Mouse (Mus musculus) kidney, adult 18-20 months (tissue): ENCODE results near the gene Als2.
A peak's percentile ranks its signal among the peaks of the same experiment; 100 is the strongest.

Experiments used
- DNase-seq: peaks from one replicate; pipeline ENCODE4 v3.0.0; 2021

Als2 gene

DNA sequence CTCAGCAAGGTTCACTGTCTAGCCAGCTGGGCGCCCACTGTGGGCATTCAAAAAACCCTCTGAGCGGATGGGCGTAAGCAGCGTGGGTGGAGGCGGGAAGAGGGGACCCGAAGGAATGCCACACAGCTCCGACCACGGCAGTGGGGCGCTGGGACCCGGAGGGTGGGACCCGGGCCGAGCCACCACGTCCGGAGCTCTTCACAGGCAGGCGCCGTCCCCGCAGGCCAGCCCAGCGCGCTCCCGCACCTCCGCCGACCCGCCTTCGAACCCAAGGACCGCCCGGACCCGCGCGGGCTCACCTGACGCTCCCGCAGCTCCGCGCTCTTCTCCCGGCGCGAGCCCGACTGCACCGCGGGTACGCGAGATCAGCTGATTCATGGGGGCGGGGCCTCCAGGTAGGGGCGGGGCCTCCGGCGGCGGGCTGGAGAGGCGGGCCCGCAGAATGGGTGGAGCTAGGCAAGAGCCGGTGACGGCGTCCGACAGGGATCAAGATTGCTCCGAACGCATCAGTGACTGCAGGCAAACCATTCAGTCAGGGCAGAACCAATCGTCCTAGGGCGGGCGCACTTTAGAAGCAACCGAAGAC, at the start of gene Als2:
Gene Als2, minus strand, starts transcription at position 376 of the 586 bp plus-strand sequence.
- peak; percentile 99 for DNase-seq

DNA sequence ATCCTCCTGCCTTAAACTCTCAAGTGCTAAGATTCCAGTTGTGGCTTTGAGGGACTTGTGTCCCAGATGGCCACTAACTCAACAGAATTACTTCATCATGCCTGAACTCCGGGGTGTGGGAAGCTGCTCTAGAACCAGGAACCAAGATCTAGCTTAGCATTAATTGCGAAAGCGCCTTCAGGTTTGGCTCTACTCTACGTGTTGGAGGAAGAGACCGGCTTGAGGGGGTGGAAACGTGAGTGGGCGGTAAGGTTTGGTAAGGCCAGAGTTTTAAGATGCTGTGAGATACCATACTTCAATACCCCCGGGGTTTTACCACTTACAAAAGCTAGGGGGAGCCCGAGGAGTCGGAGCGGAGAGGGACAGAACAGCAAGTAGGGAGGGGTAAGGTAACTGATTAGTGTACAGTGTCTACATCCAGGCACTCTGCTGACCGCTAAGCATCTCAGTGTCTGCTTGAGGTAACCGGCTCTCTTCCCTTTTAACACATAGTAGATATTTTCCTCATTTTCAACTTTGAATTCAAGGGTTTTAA, 49.4 kb upstream of the Als2 start:
- DNase-seq = no peak

DNA sequence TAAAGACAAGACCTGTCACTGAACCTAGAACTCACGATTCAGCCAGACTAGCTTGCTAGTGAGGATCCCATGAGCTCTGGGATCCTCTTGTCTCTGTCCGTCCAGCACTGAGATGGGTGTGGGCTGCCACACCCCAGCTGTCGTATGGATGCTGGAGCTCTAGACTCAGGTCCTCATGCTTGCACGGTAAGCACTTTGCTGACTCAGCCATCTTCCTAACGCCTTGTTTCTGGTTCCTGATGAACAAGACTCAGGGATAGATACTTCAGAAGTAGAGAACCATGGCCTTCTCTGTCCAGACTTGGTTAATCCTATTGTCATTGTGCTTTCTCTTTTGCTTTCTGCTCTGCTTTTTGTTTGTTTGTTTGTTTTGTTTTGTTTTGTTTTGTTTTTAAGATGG, 48.8 kb upstream of the Als2 start:
- DNase-seq = no peak

DNA sequence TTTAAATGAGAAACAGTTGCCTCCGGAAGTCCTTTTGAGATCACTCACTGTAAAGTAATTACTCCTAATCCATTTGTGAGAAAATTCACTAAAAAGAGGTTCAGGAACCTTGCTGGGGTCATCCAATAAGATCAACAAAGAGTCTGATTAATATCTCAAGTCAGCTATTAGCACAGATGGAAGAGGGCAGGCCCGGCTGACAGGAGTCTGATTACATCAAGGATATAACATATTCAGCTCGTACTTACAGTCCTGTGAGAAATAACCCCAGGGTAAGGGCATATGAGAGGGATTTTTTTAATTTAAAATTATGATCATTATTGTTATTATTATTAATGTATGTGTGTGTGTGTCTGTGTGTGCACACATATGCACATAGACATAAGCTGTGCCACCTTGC, 35.2 kb upstream of the Als2 start:
- DNase-seq = no peak

DNA sequence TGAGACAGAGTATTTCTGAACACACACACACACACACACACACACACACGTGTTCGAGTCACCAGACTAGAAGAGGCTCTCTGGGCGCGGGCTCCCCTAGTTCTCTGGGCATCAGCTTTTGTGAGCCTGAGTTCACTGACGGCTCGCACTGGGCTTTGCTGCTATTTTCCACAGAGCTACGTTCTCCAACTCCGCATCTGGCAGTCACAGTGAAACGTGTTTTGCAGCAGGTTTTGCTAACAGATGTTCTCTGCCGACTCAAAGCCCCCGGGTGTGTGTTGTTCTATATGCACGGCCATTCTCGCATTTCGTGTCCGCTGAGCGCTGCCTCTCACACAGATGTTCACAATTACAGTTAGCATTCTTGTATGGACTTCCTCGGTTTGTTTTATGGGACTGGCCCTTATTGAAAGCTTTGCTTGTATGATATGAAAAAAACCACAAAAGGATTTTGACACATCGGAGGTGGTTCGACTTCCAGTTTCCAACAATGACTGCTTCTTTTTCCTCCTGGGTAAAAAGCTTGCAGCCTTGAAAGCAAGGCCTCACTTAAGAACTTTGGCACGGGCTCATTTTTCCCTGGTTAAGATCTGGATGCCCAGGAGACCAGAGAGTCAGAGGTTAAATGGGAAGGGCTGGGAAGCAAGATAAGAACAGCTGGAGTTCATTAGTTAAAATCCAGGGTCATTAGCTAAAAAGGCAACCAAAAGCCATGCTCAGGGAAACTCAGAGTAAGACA, 33.1 kb upstream of the Als2 start:
- no peak for DNase-seq

DNA sequence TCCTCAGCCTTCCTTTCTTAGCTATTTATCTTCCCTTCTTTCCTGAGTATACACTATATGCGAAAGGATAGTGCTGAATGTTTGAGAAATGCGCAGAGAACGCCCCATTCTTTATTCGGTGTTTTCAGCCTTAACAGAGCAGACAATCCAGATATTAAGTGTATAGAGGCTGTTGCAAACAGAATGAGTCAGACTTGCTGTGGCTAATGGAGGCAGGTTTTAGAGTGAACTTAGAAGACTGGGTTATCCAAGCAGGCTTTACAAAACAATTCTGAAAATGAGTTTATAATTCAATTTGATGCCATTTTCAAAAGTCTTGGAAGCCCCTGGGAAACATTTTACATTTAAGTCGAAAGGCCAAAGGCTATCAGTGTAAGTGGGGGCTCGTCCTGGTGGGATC, 32.4 kb upstream of the Als2 start:
- no peak for DNase-seq

DNA sequence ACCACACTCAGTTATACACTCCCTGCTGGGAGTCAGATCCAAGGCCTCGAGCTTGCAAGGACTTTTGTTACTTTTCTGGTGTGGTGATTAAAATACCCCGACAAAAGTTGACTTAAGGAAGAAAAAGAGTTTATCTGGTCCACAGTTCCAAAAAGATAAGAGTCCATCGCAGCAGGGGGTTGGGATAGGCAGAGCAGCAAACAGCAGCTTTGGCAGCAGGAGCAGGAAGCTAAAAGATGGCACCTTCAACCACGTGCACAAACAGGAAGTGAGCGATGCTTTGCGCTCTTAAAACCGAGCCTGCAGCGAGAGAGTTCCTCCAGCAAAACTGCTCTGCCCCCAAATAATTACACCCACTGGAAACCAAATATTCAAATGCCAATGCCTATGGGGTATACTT, 31.9 kb upstream of the Als2 start:
- DNase-seq = no peak

DNA sequence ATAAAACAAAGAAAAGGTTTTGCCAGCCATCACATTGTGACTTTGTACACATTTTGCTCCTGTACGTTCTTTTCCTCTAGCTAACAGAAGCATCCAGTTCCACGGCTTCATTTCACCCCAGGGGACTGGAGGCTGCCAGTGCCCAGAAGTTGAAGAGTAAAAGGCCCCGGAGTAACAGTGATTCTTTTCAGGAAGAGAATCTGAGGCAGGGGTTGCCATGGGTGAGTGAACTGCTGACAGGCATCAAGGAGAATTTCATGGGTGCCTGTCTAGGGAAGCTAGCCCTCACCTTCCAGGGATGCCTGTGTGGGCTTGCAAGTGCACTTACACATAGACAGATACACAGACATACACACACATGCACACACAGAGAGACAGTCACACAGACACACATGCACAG, 20.7 kb upstream of the Als2 start:
- no peak for DNase-seq

DNA sequence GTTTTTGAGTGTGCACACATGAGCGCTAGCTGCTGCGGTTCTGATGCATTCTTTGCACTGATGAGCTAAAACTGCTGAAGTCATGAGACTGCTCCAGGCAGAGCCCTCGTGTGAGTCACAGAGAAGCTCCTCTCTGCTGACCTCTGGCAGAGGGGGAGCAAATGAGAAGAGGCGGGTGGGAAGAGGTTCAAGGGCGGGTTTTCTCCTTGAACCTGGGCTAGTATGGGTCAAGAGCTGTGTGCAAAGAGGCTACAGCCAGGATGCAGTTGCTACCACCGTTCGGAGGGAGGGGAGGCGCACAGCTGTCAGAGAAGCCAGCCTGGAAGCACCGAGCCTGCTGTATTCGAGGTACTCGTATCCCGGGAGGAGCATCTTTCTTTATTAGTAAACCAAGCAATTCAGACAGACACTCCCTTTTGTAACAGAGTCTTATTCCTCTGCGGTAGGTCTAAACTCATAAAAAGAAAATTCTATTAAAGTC, 19.8 kb upstream of the Als2 start, which contains the start of gene Cdk15:
Gene Cdk15, plus strand, starts transcription at position 156 of the 481 bp plus-strand sequence.
- no peak for DNase-seq

DNA sequence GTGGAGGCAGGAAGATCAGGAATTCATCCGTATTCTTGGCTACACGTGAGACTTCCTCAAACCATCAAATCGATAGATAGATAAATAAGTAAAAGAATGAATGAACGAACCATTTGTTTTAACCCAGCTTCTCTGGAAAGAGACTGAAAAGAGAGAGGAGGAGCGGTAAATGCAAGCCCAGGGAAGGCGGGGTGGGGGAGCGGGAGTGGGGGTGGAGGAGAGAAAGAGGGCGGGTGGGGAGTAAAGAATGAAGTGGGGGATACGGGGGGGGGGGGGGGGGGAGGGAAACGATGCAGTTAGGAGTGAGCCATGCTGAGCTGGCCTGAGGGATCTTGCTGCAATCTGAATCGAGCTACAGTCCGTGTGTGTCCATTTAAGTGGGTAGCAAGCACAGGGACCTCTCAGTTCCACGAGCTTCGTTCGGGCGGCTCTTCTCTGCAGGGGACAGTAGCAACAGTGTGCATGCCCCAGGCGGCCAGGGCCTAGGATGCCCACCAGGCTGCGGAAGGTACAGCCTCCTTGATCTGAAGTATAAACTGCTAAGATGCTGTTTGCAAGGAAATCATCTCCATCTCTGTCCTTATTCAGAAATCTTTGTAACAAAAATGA, 16.4 kb upstream of the Als2 start:
- DNase-seq = no peak

DNA sequence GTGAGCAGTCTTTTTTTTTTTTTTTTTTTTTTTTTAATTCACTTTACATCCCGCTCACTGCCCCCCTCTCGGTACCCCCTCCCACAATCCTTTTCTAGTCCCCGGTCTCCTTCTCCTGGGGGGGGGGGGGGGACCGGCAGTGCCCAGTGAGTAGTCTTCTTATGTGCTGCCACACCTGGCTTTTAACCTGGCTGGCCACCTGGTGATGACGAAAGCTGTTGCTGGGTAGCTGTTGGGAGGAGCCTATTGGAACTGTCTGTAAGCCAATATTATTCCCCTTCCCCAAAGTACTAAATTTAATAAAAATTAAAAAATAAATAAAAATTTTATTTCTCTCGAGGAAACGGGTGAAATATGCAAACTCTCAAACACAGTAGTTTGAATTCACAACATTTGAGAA, 15.7 kb upstream of the Als2 start:
- peak; percentile 23 for DNase-seq

DNA sequence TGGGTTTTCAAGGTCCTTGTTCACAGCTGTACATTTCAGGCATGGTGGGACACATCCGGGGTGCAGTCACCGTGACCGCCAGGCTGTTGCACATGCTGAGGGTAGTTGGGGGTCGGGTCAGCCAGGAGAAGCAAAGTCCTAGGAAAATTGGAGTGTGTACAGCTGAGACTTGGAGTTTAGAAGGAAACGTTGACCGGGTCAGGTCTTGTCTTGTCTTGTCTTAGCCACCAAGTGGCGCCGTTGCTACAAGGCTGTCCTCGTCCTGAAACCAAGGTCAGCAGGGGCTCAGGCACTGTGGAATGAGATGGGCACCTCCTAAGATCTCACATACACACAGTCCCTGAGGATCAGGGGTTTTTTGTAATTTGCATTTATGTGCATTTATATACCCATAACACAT, 10.6 kb upstream of the Als2 start:
- DNase-seq = peak; percentile 52

DNA sequence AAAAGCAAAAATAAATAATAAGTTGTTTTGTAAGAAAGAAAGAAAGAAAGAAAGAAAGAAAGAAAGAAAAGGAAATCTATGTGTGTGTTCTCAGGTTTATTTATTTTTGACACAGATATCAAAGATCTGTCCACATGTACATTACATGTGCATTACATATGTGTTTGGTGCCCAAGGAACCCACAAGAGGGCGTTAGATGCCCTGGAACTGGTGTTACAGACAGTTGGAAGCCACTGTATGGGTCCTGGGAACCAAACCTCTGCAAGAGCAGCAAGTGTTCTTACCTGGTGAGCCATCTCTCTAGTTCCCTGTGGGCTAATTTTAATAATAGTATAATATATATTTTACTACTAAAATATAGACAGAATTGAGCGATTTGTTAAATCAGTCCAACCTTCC, 6.7 kb upstream of the Als2 start:
- no peak for DNase-seq

DNA sequence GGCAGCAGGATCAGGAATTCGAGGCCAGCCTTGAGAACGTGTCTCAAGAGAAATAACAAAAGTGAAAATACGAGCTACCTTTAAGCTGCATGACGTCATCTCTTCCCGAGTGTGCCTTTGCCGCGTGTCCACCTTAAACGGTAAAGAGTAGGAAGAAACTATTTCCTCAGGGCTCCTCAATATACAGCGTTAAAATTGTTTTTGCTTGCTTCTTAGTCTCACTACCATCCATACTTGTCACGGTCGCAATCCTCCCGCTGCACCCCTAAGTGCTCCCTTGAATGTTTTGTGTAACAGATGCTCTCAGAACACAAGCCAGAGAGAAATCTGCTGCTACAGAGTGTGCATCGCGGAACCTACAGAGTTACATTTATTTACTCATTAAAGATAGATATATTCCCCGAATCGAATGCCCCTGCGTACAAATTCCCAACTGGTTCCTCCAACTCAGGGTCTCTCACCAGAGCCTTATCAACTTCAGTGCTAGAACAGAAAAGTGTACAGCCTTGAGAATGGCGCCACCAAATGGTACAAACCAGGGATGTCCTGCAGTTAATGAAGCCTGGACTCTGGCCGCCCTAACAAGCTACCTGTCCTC, 682 bp upstream of the Als2 start:
- DNase-seq = peak; percentile 86

DNA sequence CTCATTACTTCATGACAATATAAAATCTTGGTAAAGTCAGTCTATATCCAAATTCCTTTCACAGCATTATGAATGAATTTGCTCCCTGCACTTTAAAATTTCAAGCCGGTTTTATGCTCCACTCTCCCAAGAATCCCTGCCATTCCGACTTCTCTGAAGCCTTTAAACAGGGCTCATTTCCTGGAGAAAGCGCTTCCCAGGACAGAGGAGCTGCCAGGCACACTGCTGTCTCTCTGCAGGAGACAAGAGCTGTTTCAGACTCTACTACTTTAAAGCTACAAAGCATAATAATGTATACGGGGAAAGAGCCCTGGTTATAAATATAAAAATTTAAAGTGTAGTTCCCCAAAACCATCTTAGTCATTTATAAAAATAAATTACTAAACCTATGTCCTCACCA, 7.8 kb downstream of the Als2 start:
- no peak for DNase-seq

DNA sequence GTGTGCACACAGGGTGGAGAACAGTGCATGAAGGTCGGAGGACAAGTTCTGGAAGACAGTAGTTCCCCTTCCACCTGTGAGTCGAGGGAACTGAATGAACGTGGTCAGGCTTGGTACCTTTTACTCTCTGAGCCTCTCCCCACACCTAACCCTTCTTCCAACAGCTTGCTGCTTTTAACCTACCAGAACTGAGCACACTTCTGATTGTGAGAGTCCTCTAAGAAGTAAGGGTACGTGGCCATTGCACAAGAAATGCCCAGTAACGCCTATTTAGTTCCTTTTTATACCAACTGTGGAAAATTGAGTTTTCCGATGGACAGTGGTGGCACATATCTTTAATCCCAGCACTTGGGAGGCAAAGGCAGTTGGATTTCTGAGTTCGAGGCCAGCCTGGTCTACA, 8.5 kb downstream of the Als2 start:
- no peak for DNase-seq

DNA sequence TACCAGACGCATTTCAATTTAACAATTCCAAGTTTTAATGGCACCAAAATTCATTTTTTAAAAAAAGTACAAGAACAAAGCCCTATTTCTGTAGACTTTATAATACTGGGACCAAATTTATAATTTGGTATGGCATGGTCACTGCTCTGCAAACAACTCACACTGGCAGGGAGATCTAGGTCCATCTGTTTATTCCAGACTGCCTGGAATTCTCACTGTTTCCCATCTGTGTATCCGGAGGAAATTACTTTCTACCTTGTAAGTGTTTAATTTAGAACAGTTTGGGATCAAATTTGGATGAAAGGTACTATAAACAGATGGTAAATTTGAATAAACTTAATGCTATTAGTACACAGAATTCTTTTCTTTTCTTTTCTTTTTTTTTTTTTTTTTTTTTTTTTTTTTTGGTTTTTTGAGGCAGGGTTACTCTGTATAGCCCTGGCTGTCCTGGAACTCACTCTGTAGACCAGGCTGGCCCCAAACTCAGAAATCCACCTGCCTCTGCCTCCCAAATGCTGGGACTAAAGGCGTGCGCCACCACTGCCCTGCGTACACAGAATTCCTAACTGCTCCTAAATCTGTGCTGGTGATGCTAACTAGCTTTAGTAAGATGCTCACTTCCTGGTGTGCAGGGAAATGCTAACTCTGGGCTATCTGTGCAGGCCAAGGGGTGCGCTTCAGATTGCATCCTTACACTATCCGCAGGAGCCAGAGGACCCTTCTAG, 14.8 kb downstream of the Als2 start:
- no peak for DNase-seq

DNA sequence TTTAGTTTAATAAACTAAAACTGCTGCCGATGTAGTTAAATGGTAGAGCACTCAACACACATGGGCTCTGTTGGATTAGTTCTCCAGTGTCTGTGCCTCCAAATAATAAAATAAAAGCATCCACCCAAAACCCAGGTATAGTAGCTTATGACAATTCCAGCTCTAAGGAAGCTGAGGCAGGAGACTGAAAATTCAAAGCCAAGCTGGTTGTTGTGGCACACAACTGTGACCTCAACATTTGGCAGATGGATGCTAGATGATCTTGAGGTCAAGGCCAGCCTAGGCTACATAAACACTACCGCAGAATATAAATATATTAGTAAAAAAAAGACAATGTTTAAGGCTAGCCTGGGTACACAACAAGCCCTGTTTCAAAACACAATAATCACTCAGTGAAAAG, 15.4 kb downstream of the Als2 start:
- no peak for DNase-seq

DNA sequence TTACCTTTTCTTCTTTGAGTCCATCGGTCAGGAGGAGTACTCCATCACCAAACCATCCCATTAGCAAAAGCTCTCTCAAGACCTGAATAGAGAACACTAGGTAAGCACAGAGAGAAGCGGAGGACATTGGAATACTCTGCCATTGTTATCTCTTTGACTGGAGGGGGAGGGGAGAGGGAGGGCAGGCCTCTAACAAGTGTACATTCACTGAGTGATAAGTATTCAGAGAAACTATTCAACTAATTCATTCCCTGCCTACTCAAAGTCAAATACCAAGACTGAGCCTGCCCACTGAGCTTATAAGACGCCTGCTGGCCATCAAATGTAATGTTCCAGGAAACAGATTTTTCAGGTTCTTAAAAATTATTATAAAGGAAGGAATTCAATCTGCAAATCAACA, 16.7 kb downstream of the Als2 start:
- no peak for DNase-seq

DNA sequence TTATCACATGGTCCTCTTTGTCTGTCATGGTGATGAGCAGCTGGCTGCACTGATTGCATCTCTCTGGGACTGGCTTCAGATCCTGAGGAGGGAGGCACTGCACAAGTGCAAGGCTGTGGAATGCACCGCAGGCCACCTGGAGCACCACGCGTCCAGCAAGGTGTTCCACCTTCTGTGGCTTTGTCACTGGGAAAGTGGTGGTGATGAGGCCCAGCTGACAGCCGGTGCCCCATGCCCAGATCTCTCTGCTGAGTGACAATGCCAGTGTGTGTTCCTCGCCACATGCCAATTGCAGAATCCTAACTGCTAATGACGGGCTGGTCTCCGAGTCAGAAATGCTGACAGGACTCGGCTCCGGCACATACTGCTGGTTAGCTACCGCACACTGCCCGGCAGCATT, 21.6 kb downstream of the Als2 start:
- DNase-seq = no peak

DNA sequence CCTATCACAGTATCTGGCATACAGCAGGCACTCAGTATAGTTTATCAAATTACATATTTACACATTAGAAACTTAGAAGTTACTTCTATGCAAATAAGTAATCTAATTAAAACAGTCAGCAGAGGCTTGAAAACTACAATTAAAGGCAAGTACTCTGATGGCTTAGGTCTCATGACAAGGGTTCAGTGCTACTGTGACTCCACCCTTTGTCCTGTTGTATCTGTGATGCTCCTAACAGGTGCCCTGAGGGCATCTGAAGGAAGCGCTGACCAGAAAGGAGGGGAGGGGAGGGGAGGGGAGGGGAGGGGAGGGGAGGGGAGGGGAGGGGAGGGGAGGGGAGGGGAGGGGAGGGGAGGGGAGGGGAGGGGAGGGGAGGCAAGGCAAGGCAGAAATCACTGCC, 24.1 kb downstream of the Als2 start:
- no peak for DNase-seq

DNA sequence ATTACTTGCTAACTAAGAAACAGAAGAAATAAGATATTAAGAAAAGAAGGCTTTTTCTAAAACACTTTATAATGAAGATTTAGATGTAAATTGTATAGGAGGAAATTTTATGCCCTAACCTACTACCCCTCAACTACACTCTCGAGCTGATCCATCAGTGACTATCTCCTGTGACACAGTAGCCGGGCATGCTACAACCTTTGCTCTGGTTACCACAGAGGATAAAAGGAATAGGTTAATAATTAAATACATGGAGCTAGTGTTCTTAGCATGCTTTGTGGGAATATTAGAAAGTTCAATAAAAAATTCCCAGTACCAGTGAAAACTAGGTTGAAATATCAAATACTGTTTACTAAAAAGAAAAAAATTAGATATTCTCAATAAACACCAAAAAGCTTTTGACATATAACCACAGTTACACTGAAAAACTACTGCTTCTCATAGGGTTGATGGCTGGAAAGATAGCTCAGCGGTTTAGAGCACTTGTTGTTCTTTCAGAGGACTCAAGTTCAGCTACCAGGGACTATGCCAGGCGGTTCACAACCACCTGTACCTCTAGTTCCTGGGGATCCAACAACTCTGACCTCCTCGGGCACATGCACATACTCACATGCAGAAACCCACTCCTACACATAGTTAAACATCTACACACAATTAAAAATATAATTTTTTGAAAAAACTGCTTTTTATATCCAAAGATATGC, 24.8 kb downstream of the Als2 start:
- DNase-seq = peak; percentile 32
